Mouse (Mus musculus): ENCODE results near the gene Hspb3.

Hspb3 gene

GRCm38 (mm10) chr13:113663151-113663779 lies at the start of gene Hspb3:
TSS of gene Hspb3 (minus strand) at chr13:113663676.
- DNase-seq (ENCODE audit: low spot score in 2 of 2): no peak

DNA sequence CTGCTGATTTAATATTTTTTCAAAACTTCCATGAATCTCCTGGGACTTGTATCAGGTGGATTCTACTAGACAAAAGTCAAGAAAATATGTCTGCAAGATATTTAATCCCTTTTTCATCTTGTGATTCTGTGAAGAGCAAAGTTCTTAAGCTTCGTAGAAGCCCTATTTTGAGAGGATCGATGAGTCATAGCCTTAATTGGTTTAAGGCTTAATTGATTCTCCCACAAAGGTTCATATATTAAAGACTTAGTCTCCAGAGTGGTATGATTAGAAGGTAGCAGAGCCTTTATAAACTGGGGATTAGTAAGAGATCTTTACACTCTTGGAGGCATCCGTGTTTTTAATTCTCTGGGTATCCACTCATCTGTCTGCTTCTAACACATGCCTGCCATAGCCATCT lies 49.7 kb upstream of the Hspb3 start:
- no peak for DNase-seq (ENCODE audit: low spot score in 2 of 2)

DNA sequence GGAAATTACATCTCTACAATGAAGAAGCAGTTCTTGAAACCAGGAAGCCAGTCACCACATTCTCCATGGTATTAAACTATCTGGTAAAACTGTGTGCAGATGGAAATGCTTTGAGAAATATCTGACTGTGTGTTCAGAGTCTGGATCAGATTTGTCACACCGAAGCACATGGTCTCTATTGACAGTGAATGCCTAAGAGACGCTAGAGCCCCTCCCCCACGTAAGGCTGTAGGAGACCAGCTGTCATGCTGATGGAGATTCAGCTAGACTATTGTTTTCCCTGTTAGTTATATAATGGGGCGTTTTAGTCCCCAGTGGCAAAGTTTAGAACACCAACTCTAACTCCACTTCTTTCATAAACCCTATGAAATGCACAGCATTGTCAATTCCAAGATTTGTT lies 42.7 kb upstream of the Hspb3 start:
- no peak for DNase-seq (ENCODE audit: low spot score in 2 of 2)

GRCm38 (mm10) chr13:113701185-113701584 lies 37.7 kb upstream of the Hspb3 start:
- DNase-seq (ENCODE audit: low spot score in 2 of 2): no peak

- DNase-seq (ENCODE audit: low spot score in 2 of 2): no peak
These were observed 36.5 kb upstream of the Hspb3 start for GRCm38 (mm10) chr13:113699928-113700327.

GRCm38 (mm10) chr13:113699415-113699873 lies 36.0 kb upstream of the Hspb3 start:
- DNase-seq (ENCODE audit: low spot score in 2 of 2): no peak

DNA sequence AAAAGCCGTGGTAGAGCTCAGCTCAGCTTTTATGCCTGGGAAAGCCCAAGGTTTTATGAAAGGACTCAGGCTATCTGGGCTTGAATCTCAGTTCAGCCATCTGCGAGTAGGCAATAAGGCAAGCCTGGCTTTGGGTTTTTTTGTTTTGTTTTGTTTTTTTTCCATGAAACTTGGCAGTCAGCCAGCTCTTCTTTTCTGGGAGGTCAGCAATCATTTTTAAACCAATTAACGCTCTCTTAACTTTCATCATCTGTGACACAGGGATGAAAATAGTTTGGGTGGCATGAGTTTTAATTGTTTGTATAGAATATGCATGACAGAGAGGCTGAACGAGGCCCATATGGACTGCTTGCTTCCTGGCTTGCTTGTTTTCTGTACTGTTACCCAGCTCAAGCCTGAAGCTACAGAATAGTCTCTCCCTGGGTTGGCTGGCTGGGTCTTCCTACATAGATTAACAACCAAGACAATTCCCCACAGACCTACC lies 33.4 kb upstream of the Hspb3 start:
- no peak for DNase-seq (ENCODE audit: low spot score in 2 of 2)

GRCm38 (mm10) chr13:113693383-113693782 lies 29.9 kb upstream of the Hspb3 start:
- DNase-seq (ENCODE audit: low spot score in 2 of 2): peak in 1 of 2 experiments; percentile 6

DNA sequence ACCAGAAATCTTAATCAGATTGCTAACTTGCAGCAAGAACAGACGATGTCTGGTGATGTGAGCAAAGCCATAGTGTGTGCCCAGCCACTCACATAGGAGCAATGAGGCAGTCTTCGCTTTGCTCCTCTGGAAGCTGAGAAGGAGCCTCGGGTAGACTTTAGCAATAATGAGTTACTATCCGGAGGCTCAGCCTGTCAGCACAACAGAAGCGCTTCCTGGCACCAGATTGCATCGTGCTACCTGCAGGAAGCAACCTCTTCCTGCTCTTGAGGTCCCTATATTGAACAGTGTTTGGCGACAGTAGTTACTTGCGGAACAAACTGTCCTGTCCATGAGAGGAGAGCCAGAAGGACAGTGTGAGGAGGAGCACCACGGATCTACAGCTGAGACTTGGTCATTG lies 28.2 kb upstream of the Hspb3 start:
- DNase-seq (ENCODE audit: low spot score in 2 of 2): no peak

DNA sequence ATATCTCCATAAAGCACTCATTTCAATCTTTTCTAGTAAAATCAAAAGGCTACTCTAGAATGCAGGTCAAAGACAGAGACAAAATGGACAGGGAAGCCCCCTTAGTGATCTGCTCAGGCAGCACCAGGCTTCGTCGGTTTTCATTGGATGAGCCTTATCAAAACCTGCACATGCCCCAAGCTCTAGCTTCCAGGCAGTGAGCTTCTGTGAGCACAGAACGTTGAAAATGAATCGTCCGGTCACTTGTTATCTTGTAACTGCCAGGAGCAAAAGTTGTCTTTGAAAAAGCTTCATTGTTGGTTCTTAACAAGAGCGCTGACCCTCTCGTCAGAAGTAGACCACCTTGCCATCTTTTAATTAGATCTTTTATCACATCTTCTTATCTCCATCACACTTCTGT lies 26.4 kb upstream of the Hspb3 start:
- DNase-seq (ENCODE audit: low spot score in 2 of 2): no peak

DNA sequence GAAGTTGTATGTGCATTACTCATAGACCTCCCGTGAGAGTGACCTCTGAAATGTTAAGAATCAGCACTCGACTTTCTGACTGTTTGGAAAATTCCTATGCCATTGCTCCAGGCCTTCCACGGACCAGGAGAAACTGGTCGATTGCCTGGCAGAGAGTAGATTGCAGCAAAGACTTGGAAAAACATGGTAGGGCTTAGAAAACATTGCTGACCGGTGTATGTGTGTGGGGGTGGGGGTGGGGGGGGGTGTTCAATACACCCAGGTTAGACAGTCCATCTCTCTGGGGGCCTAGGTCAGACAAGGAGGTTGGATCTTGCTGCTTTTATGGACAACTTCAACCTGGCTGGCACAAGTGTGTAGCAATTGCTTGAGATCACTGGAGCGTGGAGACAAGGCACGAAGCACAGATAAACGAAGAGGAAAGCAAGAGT lies 23.2 kb upstream of the Hspb3 start:
- no peak for DNase-seq (ENCODE audit: low spot score in 2 of 2)

DNA sequence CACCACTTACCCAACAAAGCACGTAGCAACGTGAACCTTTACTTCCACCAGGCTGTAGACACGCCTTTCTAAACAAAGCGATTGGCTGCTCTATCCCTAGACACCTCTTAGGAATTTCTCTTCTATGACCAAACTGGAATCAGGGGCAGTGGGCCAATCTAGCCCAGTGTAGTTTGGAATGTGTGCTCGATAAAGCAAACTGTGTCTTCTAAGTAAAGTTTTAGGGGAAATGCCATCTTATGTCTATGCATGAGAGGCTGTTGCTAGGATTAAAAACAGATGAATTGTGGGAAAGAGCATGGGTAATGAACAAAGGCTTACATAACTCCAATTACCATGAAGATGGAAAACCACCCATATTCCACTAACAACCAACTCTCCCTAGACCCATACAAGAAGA lies 19.3 kb upstream of the Hspb3 start:
- no peak for DNase-seq (ENCODE audit: low spot score in 2 of 2)

GRCm38 (mm10) chr13:113680646-113681045 lies 17.2 kb upstream of the Hspb3 start:
- no peak for DNase-seq (ENCODE audit: low spot score in 2 of 2)

DNA sequence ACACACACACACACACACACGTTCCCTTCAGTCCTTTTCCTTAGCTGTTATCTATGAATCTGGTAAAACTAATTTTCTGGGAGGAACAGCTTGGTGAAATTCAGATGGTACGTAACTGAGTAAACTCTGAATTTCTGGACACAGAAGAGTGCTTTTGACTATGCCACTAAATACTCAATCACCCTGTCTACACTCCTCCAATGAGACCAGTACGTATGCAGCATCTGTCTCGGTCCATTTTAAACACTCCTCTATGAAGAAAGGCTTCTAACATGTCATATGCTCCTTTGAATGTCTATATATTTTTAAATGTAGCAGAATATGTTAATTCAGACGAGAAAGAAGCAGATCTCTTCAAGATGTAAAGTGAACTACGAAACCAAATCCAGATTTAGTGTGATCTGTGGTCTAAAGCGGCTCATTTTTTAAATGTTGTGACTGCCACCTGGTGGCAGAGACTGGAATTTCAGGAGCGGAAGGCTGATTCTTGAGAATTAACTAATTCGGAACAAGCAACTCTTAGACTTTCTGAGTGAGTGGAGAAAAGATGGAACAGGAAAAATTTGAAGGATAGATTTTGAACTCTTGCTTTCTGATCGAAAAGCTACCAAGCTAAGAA lies 6.1 kb upstream of the Hspb3 start:
- DNase-seq (ENCODE audit: low spot score in 2 of 2): peak in 1 of 2 experiments; percentile 30

- no peak for DNase-seq (ENCODE audit: low spot score in 2 of 2)
These were observed 407 bp upstream of the Hspb3 start for GRCm38 (mm10) chr13:113663883-113664282.

GRCm38 (mm10) chr13:113661826-113662271 lies 1.6 kb downstream of the Hspb3 start:
- no peak for DNase-seq (ENCODE audit: low spot score in 2 of 2)

DNA sequence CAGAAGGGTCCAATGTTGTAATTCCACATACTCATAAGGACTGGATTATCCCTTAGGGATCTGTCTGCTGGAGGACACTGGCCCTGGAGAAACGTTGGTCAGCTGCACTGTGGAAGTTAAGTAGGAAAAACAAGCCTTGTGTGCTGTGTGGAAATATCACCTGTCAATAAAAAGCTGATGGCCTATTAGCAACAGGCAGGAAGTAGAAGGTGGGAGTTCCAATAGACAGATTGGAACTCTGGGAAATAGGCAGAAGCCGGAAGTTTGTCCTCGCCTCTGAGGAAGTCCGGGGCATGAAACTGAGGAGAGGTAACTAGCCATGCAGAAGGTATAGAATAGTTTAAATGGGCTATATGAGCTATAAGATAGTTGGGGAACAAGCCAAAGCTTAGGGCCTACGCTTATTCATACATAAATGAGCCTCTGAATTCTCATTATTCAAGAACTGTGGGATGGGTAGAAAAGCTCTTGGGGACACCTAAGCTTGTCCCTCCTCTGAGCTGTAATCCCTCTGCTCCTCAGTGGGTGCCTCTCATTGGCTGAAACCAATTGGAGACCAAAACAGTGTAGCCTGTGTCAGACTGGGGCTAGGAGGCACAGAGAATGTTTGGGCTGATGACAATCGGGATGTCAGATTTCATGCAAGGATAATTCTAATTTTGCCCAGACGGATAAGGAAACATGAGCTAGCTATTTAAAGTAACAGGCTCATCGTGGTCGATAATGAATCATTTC lies 2.7 kb downstream of the Hspb3 start:
- no peak for DNase-seq (ENCODE audit: low spot score in 2 of 2)

DNA sequence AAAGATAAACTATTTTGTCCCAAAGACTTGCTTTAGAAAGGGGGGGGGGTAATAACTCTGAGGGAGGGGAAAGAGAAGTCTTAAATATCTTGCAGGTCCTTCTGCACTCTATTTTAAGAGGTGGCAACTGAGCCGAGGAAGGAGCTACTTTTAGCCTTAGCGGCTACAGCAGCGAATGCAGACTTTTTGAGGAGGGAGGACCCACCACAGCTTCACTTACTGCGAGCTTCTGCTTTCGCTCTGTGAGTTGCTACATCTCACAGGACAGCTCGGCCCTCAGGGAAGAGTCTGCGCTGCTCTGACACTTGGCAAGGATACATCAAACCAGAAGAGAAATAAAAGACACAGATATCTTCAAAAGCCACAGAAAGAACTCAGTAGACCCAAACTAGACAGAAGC lies 6.3 kb downstream of the Hspb3 start:
- DNase-seq (ENCODE audit: low spot score in 2 of 2): no peak

GRCm38 (mm10) chr13:113656639-113657038 lies 6.8 kb downstream of the Hspb3 start:
- no peak for DNase-seq (ENCODE audit: low spot score in 2 of 2)

GRCm38 (mm10) chr13:113655511-113655910 lies 8.0 kb downstream of the Hspb3 start:
- DNase-seq (ENCODE audit: low spot score in 2 of 2): no peak

- DNase-seq (ENCODE audit: low spot score in 2 of 2): no peak
These were observed 22.4 kb downstream of the Hspb3 start for GRCm38 (mm10) chr13:113640944-113641597.

GRCm38 (mm10) chr13:113638914-113639313 lies 24.6 kb downstream of the Hspb3 start:
- no peak for DNase-seq (ENCODE audit: low spot score in 2 of 2)
